Comparison of ENCODE assay signal across 10 mouse cellular contexts in genomic region chr3:87511971-87512765, GRCm38 (mm10). TPM values are rescaled to one million over a fixed set of nuclear protein-coding genes. Genes with fewer than 3 reads are reported as not detected.
A peak's percentile ranks its signal among the peaks of the same experiment; 100 is the strongest.
DNase-seq lines count a peak whose midpoint lies in the region; ATAC-seq and TF ChIP-seq lines count a peak whose summit lies in the region.
"Had no signal": no experiment of that assay in that cellular context is flagged by ENCODE, and none has a peak within 500 bp of the region (broad histone marks: within the 10 kb centered on the region; RNA-seq: fewer than 3 reads in every experiment).

No protein-coding gene starts in this region.

- no peak overlapping the region for H3K4me2 ChIP-seq in kidney, embryonic 15.5 days
- H3K4me2 ChIP-seq in kidney, embryonic 16.5 days (replicated peaks; ENCODE audit: low read depth, low read length) = no peak overlapping the region
- H3K4me2 ChIP-seq: lung, embryonic 15.5 days had no signal

- no peaks in the 10 kb centered on the region for H3K27me3 ChIP-seq in kidney, embryonic 15.5 days
- H3K27me3 ChIP-seq in kidney, embryonic 16.5 days (ENCODE audit: insufficient read depth, low read length) = no peaks in the 10 kb centered on the region
- H3K27me3 ChIP-seq in ES-Bruce4 (ENCODE audit: control insufficient read depth, insufficient read depth, low read length, poor library complexity, severe bottlenecking) = no peaks in the 10 kb centered on the region
- H3K27me3 ChIP-seq: lung, embryonic 15.5 days had no signal

- no peak overlapping the region for H3K4me3 ChIP-seq in kidney, embryonic 15.5 days (replicated peaks)
- H3K4me3 ChIP-seq in kidney, embryonic 16.5 days (ENCODE audit: low read length) = no peak overlapping the region
- H3K4me3 ChIP-seq in ES-Bruce4 (ENCODE audit: low read depth, low read length) = peak overlapping the region; percentile 29
- H3K4me3 ChIP-seq: layer of hippocampus, adult 2 months; lung, embryonic 15.5 days had no signal

- peaks cover 26% of the 10 kb centered on the region for H3K4me1 ChIP-seq in kidney, embryonic 15.5 days
- peaks cover 10% of the 10 kb centered on the region for H3K4me1 ChIP-seq in kidney, embryonic 16.5 days (ENCODE audit: insufficient read depth, low read length)
- H3K4me1 ChIP-seq in ES-Bruce4 (ENCODE audit: control insufficient read depth, insufficient read depth, low read length) = peaks cover 1% of the 10 kb centered on the region

- H3K9ac ChIP-seq in kidney, embryonic 15.5 days = no peak overlapping the region
- no peak overlapping the region for H3K9ac ChIP-seq in kidney, embryonic 16.5 days (replicated peaks; ENCODE audit: low read length)
- no peak overlapping the region for H3K9ac ChIP-seq in ES-Bruce4 (ENCODE audit: low read depth, poor library complexity, severe bottlenecking)
- H3K9ac ChIP-seq: lung, embryonic 15.5 days had no signal

- no peak for TF ChIP-seq CTCF in ES-Bruce4 (IDR thresholded peaks at IDR 0.05; ENCODE audit: low read depth, low read length)

- peak; percentile 37; the same call in 1 of the 2 replicates for ATAC-seq in kidney, embryonic 15.5 days (replicated peaks; ENCODE audit: low FRiP score)
- no peak for ATAC-seq in kidney, embryonic 16.5 days (ENCODE audit: low FRiP score, low TSS enrichment)
- peak; percentile 75 for ATAC-seq in common myeloid progenitor, adult 5-6 weeks (replicated peaks; ENCODE audit: low read depth, poor library complexity, severe bottlenecking)

- H3K36me3 ChIP-seq in kidney, embryonic 15.5 days = no peaks in the 10 kb centered on the region
- H3K36me3 ChIP-seq in kidney, embryonic 16.5 days (ENCODE audit: insufficient read depth, low read length) = no peaks in the 10 kb centered on the region
- H3K36me3 ChIP-seq in ES-Bruce4 (ENCODE audit: control insufficient read depth, insufficient read depth, low read length, poor library complexity, severe bottlenecking) = no peaks in the 10 kb centered on the region
- H3K36me3 ChIP-seq: lung, embryonic 15.5 days had no signal

- no peak for TF ChIP-seq POLR2A in ES-Bruce4 (IDR thresholded peaks at IDR 0.05; ENCODE audit: insufficient read depth, low read length)

- WGBS in kidney, embryonic 15.5 days = 48% methylated on average over 16 of the region's 16 CpGs
- 51% methylated on average over 16 of the region's 16 CpGs for WGBS in kidney, embryonic 16.5 days

- no peak overlapping the region for H3K27ac ChIP-seq in kidney, embryonic 15.5 days
- no peak overlapping the region for H3K27ac ChIP-seq in kidney, embryonic 16.5 days (ENCODE audit: low read length)
- no peak overlapping the region for H3K27ac ChIP-seq in ES-Bruce4 (ENCODE audit: insufficient read depth, low read length)
- H3K27ac ChIP-seq: layer of hippocampus, adult 2 months; lung, embryonic 15.5 days had no signal

- H3K9me3 ChIP-seq in kidney, embryonic 15.5 days (replicated peaks) = no peaks in the 10 kb centered on the region
- no peaks in the 10 kb centered on the region for H3K9me3 ChIP-seq in kidney, embryonic 16.5 days (ENCODE audit: low read length)
- H3K9me3 ChIP-seq in ES-Bruce4 (replicated peaks; ENCODE audit: control insufficient read depth, insufficient read depth, low read length, poor library complexity, severe bottlenecking) = no peaks in the 10 kb centered on the region
- H3K9me3 ChIP-seq: lung, embryonic 15.5 days had no signal

- TF ChIP-seq EP300 in ES-Bruce4 (IDR thresholded peaks at IDR 0.05; ENCODE audit: insufficient read depth, low read depth, low read length) = no peak

- peak; percentile 28 for DNase-seq in naive thymus-derived CD4-positive, alpha-beta T cell, adult 2 months (ENCODE audit: low read depth)
- no peak for DNase-seq in adipocyte (ENCODE audit: low spot score)
- DNase-seq in right cerebral cortex, postnatal 14 days = no peak
- DNase-seq: adrenal gland, postnatal 10 days had no signal

RNA-seq across cellular contexts. Expression of gene Etv3, which starts 13.0 kb away (rescaled TPM):
- polyA plus RNA-seq in kidney, embryonic 15.5 days (2015; fragmentation: Nextera tagmentation; extraction: Ambion mirVana) = 14.4 and 15.7 TPM in 2 replicates
- 14.4 and 15.6 TPM in 2 replicates for polyA plus RNA-seq in kidney, embryonic 16.5 days (2015; fragmentation: Nextera tagmentation; extraction: Ambion mirVana)
- 12.6 and 14.6 TPM in 2 replicates for polyA plus RNA-seq in ES-Bruce4 (2011; ENCODE audit: insufficient read depth, insufficient read length, low read depth, missing spikeins)
- 13.1 and 13.3 TPM in 2 replicates for total RNA-seq in common myeloid progenitor, adult 5-6 weeks (2017)
